Mouse (Mus musculus) MEL (cell line): ENCODE results near the gene Ska3. TPM values are rescaled to one million over a fixed set of nuclear protein-coding genes. Genes with fewer than 3 reads are reported as not detected.

ENCODE experiments used
- DNase-seq: peaks from one replicate; pipeline ENCODE4 v3.0.0; 2011; ENCODE audit warnings: low read depth, low spot score
- H3K27ac ChIP-seq: 2 replicates; pipeline ENCODE4 v1.5.1; 2012; ENCODE audit warnings: low read depth, mild to moderate bottlenecking, control low read depth, low read length, moderate library complexity; ENCODE audit not compliant: control insufficient read depth
- H3K27me3 ChIP-seq, 2 experiments: fragments of 150-350 bp in 1 of 2; sonication (generic) in 1 of 2; 2 replicates each; pipeline ENCODE4 v1.6.1; 2012; ENCODE audit warnings: low read length in 2 of 2, mild to moderate bottlenecking in 2 of 2, improper control_type of control experiment in 1 of 2, moderate library complexity in 1 of 2; ENCODE audit not compliant: insufficient read depth in 2 of 2, control insufficient read depth in 1 of 2
- H3K36me3 ChIP-seq, 2 experiments: 2 replicates each; pipeline ENCODE4 v1.6.1; 2012 to 2014; ENCODE audit warnings: low read length in 2 of 2, improper control_type of control experiment in 1 of 2, inconsistent platforms in 1 of 2, mild to moderate bottlenecking in 1 of 2; ENCODE audit not compliant: insufficient read depth in 2 of 2, control insufficient read depth in 1 of 2
- H3K4me1 ChIP-seq, 2 experiments: fragments of 150-350 bp in 1 of 2; sonication (generic) in 1 of 2; 2 replicates each; pipeline ENCODE4 v1.6.1; 2012; ENCODE audit warnings: low read length in 2 of 2, improper control_type of control experiment in 1 of 2, mild to moderate bottlenecking in 1 of 2; ENCODE audit not compliant: insufficient read depth in 2 of 2, control insufficient read depth in 1 of 2
- H3K4me3 ChIP-seq, 2 experiments: fragments of 150-350 bp in 1 of 2; sonication (generic) in 1 of 2; 2 replicates each; pipeline ENCODE4 v1.5.1; 2012; ENCODE audit warnings: low read depth in 2 of 2, low read length in 2 of 2, mild to moderate bottlenecking in 2 of 2, moderate library complexity in 2 of 2, control low read depth in 1 of 2, improper control_type of control experiment in 1 of 2; ENCODE audit not compliant: control insufficient read depth in 1 of 2, insufficient read depth in 1 of 2
- H3K79me2 ChIP-seq: 2 replicates; pipeline ENCODE4 v1.6.1; 2012; ENCODE audit warnings: mild to moderate bottlenecking, low read length, moderate library complexity; ENCODE audit not compliant: control insufficient read depth, poor library complexity, insufficient read depth
- H3K9ac ChIP-seq: 2 replicates; pipeline ENCODE4 v1.6.1; 2012; ENCODE audit warnings: low read depth, mild to moderate bottlenecking, control low read depth, low read length, moderate library complexity; ENCODE audit not compliant: control insufficient read depth, poor library complexity, severe bottlenecking
- H3K9me3 ChIP-seq: fragments of 150-350 bp; sonication (generic); replicated peaks from 2 replicates; pipeline ENCODE4 v1.6.1; 2012; ENCODE audit warnings: mild to moderate bottlenecking, low read length, improper control_type of control experiment, moderate library complexity; ENCODE audit not compliant: insufficient read depth
- CHD2 ChIP-seq: IDR thresholded peaks from 2 replicates; pipeline ENCODE4 v1.6.1; 2011; ENCODE audit warnings: low read length, improper control_type of control experiment
- CTCF ChIP-seq, 3 experiments: IDR thresholded peaks in 2 of 3; conservative IDR thresholded peaks in 1 of 3; 2 replicates each; pipeline ENCODE4 v1.5.1; 2011 to 2012; ENCODE audit warnings: low read length in 3 of 3, low read depth in 2 of 3, mild to moderate bottlenecking in 2 of 3, improper control_type of control experiment in 1 of 3, inconsistent platforms in 1 of 3, mixed read lengths in 1 of 3, moderate library complexity in 1 of 3; ENCODE audit not compliant: control insufficient read depth in 1 of 3, insufficient read depth in 1 of 3, poor library complexity in 1 of 3, severe bottlenecking in 1 of 3
- E2F4 ChIP-seq: IDR thresholded peaks from 2 replicates; pipeline ENCODE4 v1.6.1; 2011; ENCODE audit warnings: low read depth, low read length, improper control_type of control experiment, borderline replicate concordance
- EP300 ChIP-seq, 2 experiments: IDR thresholded peaks; 2 replicates each; pipeline ENCODE4 v1.6.1; 2011; ENCODE audit warnings: improper control_type of control experiment in 2 of 2, low read length in 2 of 2, low read depth in 1 of 2, mild to moderate bottlenecking in 1 of 2
- ETS1 ChIP-seq: IDR thresholded peaks from 2 replicates; pipeline ENCODE4 v1.6.1; 2012; ENCODE audit warnings: low read depth, mild to moderate bottlenecking, inconsistent platforms, low read length, improper control_type of control experiment, moderate library complexity
- GABPA ChIP-seq: IDR thresholded peaks from 2 replicates; pipeline ENCODE4 v1.6.1; 2012; ENCODE audit warnings: low read depth, mild to moderate bottlenecking, inconsistent platforms, low read length, improper control_type of control experiment, moderate library complexity
- GATA1 ChIP-seq: IDR thresholded peaks from 2 replicates; pipeline ENCODE4 v1.6.1; 2011; ENCODE audit warnings: low read depth, low read length, improper control_type of control experiment
- HCFC1 ChIP-seq: IDR thresholded peaks from 2 replicates; pipeline ENCODE4 v1.6.1; 2012; ENCODE audit warnings: low read depth, mild to moderate bottlenecking, inconsistent platforms, low read length, improper control_type of control experiment, moderate library complexity
- MAFK ChIP-seq: IDR thresholded peaks from 2 replicates; pipeline ENCODE4 v1.6.1; 2011; ENCODE audit warnings: low read depth, mild to moderate bottlenecking, low read length, improper control_type of control experiment, borderline replicate concordance
- MAZ ChIP-seq: IDR thresholded peaks from 2 replicates; pipeline ENCODE4 v1.6.1; 2012; ENCODE audit warnings: low read depth, mild to moderate bottlenecking, inconsistent platforms, low read length, improper control_type of control experiment
- MEF2A ChIP-seq: IDR thresholded peaks from 2 replicates; pipeline ENCODE4 v1.6.1; 2014; ENCODE audit warnings: low read depth, mild to moderate bottlenecking, inconsistent platforms, low read length, improper control_type of control experiment; ENCODE audit not compliant: poor library complexity, insufficient replicate concordance, severe bottlenecking; ENCODE audit errors: extremely low read depth
- MXI1 ChIP-seq: IDR thresholded peaks from 2 replicates; pipeline ENCODE4 v1.6.1; 2011; ENCODE audit warnings: mild to moderate bottlenecking, low read depth, low read length, improper control_type of control experiment
- MYB ChIP-seq: IDR thresholded peaks from 2 replicates; pipeline ENCODE4 v1.6.1; 2011; ENCODE audit warnings: mild to moderate bottlenecking, low read depth, low read length, improper control_type of control experiment
- MYC ChIP-seq: IDR thresholded peaks from 2 replicates; pipeline ENCODE4 v1.6.1; 2011; ENCODE audit warnings: low read depth, mild to moderate bottlenecking, low read length, improper control_type of control experiment, moderate library complexity
- NELFE ChIP-seq: IDR thresholded peaks from 2 replicates; pipeline ENCODE4 v1.6.1; 2011; ENCODE audit warnings: low read depth, low read length, improper control_type of control experiment
- POLR2AphosphoS2 ChIP-seq: IDR thresholded peaks from 2 replicates; pipeline ENCODE4 v1.6.1; 2011; ENCODE audit warnings: low read length, improper control_type of control experiment
- POLR2AphosphoS5 ChIP-seq: IDR thresholded peaks from 2 replicates; pipeline ENCODE4 v1.6.1; 2012; ENCODE audit warnings: low read depth, borderline replicate concordance, mild to moderate bottlenecking, inconsistent platforms, low read length, moderate library complexity, mixed read lengths
- RAD21 ChIP-seq: IDR thresholded peaks from 2 replicates; pipeline ENCODE4 v1.6.1; 2011; ENCODE audit warnings: mild to moderate bottlenecking, low read depth, low read length, improper control_type of control experiment
- RCOR1 ChIP-seq: IDR thresholded peaks from 2 replicates; pipeline ENCODE4 v1.6.1; 2012; ENCODE audit warnings: low read depth, mild to moderate bottlenecking, inconsistent platforms, low read length, improper control_type of control experiment
- SIN3A ChIP-seq: IDR thresholded peaks from 2 replicates; pipeline ENCODE4 v1.6.1; 2012; ENCODE audit warnings: low read length, improper control_type of control experiment, inconsistent platforms
- SMC3 ChIP-seq: IDR thresholded peaks from 2 replicates; pipeline ENCODE4 v1.6.1; 2011; ENCODE audit warnings: low read depth, low read length, improper control_type of control experiment
- TCF12 ChIP-seq: IDR thresholded peaks from 2 replicates; pipeline ENCODE4 v1.6.1; 2014; ENCODE audit warnings: low read depth, mild to moderate bottlenecking, inconsistent platforms, low read length, improper control_type of control experiment, moderate library complexity
- UBTF ChIP-seq: IDR thresholded peaks from 2 replicates; pipeline ENCODE4 v1.6.1; 2012; ENCODE audit warnings: low read depth, mild to moderate bottlenecking, inconsistent platforms, low read length, improper control_type of control experiment, moderate library complexity, borderline replicate concordance; ENCODE audit not compliant: insufficient read depth
- ZC3H11A ChIP-seq: IDR thresholded peaks from 2 replicates; pipeline ENCODE4 v1.6.1; 2012; ENCODE audit warnings: low read depth, mild to moderate bottlenecking, inconsistent platforms, low read length, improper control_type of control experiment
- ZKSCAN1 ChIP-seq: IDR thresholded peaks from 2 replicates; pipeline ENCODE4 v1.6.1; 2012; ENCODE audit warnings: low read depth, mild to moderate bottlenecking, inconsistent platforms, low read length, improper control_type of control experiment, moderate library complexity
- ZNF384 ChIP-seq: IDR thresholded peaks from 2 replicates; pipeline ENCODE4 v1.6.1; 2012; ENCODE audit warnings: low read depth, mild to moderate bottlenecking, inconsistent platforms, low read length, improper control_type of control experiment
- polyA plus RNA-seq, 2 experiments: library from polyadenylated mRNA; stranded (reverse) in 1 of 2; unstranded in 1 of 2; fragments of >175 nt in 1 of 2; fragments of >200 nt in 1 of 2; gene quantifications; 2 replicates each; pipeline versions ENCODE4 v1.2.1 to v1.2.4; 2012; ENCODE audit warnings: low replicate concordance in 2 of 2, low read depth in 1 of 2; ENCODE audit not compliant: insufficient read length in 2 of 2, insufficient read depth in 1 of 2, missing spikeins in 1 of 2
- total RNA-seq: library from RNA; depleted of rRNA; stranded (reverse); fragments of 300-350 nt; gene quantifications from 2 replicates; pipeline ENCODE4 v1.2.3, GENCODE M21; 2012

The Ska3 gene
- total and polyA plus RNA-seq, 3 experiments: 20.2 to 29.7 TPM; not detected in 1

- no peaks in the 10 kb centered on the region for H3K9me3 ChIP-seq
- TF ChIP-seq MEF2A (no peak), RCOR1 (no peak), RAD21 (no peak), MAFK (no peak), POLR2AphosphoS2 (no peak), SMC3 (no peak), E2F4 (no peak), POLR2AphosphoS5 (no peak), EP300 (IDR thresholded peaks at IDR 0.05; ENCODE audit: low read depth in 1 of 2, low read length in 2 of 2) (no peak), NELFE (no peak), GATA1 (no peak), ZKSCAN1 (no peak), HCFC1 (no peak), CHD2 (no peak), UBTF (no peak), SIN3A (no peak), MYB (no peak), ETS1 (no peak), TCF12 (no peak)
- no peak overlapping the region for H3K9ac ChIP-seq
- H3K4me3 ChIP-seq: no peak overlapping the region
- peaks cover 0 to 23% of the 10 kb centered on the region in 2 experiments; a peak in 3 of 4 replicates for H3K36me3 ChIP-seq
- 0 out of 2 replicates have a peak, but pooled peaks cover 2% of the 10 kb centered on the region for H3K79me2 ChIP-seq
- no peaks in the 10 kb centered on the region for H3K27me3 ChIP-seq
- DNase-seq: no peak
- no peaks in the 10 kb centered on the region for H3K4me1 ChIP-seq
- H3K27ac ChIP-seq: no peak overlapping the region
Measured at GRCm38 (mm10) chr14:57810886-57811285, 15.1 kb downstream of the Ska3 start.

- Histone ChIP-seq H3K79me2 (no peaks in the 10 kb centered on the region), H3K36me3 (peaks cover 0 to 33% of the 10 kb centered on the region in 2 experiments; a peak in 3 of 4 replicates), H3K9ac (no peak overlapping the region), H3K4me1 (no peaks in the 10 kb centered on the region), H3K9me3 (no peaks in the 10 kb centered on the region), H3K27ac (no peak overlapping the region), H3K27me3 (no peaks in the 10 kb centered on the region), H3K4me3 (no peak overlapping the region)
- peak; percentile 78 for DNase-seq
- TF ChIP-seq GABPA (no peak), ZNF384 (peak; percentile 51), CTCF (IDR thresholded peaks at IDR 0.05 in 2 of 3, conservative IDR thresholded peaks at IDR 0.05 in 1 of 3; ENCODE audit: control insufficient read depth in 1 of 3, insufficient read depth in 1 of 3, low read depth in 2 of 3, low read length in 3 of 3, poor library complexity in 1 of 3, severe bottlenecking in 1 of 3) (peak; percentile 43 to 81 (median 58)), MXI1 (no peak), RAD21 (peak; percentile 64), MAZ (no peak), MYC (0 out of 2 replicates have a peak, but pooled peaks have one; percentile 17), SIN3A (0 out of 2 replicates have a peak, but pooled peaks have one; percentile 23), SMC3 (peak; percentile 76), MEF2A (no peak), POLR2AphosphoS5 (no peak), ZC3H11A (peak; percentile 43)
Measured at GRCm38 (mm10) chr14:57808558-57808957, 17.4 kb downstream of the Ska3 start.
